Mouse (Mus musculus): ENCODE data around the gene Erbb3.

- no peak for TF ChIP-seq CTCF (IDR thresholded peaks at IDR 0.05)
- no peak for TF ChIP-seq EP300 (IDR thresholded peaks at IDR 0.05)
These were observed 23.6 kb upstream of the Erbb3 start for GRCm38 (mm10) chr10:128613154-128613440.

All from lung, postnatal 0 days (tissue).